Mouse (Mus musculus) T-helper 2 cell (primary cell): ENCODE data around the gene Eno2.

Experiments
- in situ Hi-C: fragments of 300-600 bp; cut with MboI, MseI; formaldehyde crosslinking; loops from one replicate; pipeline ENCODE4 v1.15.1; 2025; ENCODE audit warnings: high pct_unique_total_duplicates

Eno2 gene

DNA sequence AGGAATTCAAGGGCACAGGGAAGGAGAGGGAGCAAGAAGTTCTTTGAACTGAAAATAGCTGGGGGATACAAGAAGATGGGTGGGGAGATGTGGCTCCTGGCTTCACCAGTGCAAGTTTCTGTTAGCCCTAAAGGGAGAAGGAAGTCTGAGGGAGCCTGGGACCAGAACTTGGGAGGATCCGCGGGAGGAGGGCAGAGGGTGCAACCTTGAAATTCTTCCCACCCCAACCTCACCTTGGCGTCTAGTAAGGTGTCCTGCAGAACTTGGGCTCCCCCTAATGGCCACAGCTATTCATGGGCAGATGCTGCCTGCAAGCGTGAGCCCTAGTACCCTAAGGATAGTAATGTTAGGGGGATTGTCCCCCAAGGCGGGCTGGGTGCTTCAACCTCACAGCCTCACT is 10.2 kb downstream of the Eno2 start:
- in situ Hi-C loops = no loop called here

DNA sequence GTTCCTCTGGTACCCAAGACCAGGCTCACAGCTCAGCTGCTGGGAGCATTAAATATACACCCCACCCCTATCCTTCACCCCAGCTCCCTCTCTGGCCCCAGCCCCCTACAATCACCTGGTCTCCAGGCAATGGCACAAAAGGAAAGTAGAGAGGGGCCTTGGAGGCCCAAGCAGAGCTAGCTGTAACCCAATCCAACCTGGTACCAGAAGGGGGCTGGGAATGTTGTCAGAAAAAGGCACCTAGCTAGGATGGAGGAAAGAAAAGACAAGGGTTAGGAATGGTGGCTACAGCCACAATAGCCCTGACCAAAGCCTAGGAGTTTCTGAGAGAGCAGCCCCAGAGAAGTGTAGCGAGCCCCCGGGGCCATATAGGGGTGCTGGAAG is 10.6 kb downstream of the Eno2 start:
- in situ Hi-C loops = no loop called here

DNA sequence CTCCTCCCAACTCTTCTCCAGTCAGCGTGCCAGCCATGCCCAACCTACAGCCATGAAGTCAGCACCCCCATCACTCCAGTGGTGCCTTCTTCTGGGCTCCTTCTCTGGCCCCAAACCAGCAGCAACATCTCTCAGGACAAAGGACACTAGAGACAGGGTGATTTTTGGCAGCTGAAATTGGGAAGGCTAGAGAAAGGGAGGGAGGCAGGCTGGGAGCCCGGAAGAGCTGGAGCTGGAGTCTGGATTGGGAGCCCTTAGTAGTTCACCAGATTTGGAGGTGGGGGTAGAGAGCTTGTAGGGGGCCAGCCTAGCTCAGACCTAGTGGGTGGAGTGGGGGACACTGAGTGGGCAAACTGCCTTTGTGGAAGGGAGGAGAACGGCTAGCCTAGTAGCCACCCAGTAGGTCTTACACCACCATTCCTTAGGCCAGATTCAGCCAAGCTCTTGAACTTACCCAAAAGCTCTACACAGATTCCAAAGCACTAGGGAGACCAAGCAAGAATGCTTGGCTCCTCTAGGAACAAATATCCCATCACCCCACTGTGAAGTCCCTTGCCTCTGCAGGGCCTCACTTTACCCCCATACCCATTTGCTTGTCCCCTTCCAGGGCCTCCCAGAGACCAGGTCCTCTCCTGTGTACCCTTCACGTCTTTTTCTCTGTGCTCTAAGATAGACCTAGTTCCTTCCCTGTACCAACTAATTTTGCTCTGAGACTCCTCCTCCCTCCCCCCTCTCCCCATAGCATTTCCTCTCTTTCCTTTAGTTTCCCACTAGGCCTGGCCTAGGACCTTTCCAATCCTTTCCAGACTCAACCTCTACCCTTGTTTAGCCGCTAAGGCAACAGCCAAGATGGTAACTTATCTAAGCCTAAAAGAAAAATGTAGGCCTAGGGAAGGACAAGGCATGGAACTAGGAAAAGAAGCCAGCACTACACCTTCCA is 11.3 kb downstream of the Eno2 start:
- in situ Hi-C loops = no loop called here

DNA sequence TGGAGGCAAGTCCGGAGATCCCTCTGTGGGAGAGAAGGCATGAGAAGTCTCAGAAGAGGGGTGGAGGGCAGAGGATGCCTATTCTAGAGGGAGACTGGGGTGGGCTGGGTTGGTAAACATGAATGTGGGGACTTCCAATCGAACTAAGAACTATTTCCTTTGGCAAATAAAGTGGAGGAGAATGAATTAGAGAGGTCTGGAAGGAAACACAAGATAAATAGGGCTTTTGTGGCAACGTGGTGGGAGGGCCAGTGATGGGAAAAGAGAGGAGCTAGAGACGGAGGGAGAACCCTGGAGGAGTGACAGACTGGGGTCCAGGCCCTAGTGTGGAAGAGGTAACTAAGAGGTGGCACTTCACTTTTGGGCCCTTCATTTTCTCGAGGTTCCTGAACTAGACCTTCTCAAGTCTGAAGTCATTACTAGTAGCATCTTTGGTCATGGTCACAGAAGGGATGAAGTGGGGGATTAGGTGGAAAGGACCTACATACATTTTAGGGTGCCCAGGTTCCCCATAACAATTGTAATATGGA is 12.1 kb downstream of the Eno2 start:
- in situ Hi-C loops = no loop called here

DNA sequence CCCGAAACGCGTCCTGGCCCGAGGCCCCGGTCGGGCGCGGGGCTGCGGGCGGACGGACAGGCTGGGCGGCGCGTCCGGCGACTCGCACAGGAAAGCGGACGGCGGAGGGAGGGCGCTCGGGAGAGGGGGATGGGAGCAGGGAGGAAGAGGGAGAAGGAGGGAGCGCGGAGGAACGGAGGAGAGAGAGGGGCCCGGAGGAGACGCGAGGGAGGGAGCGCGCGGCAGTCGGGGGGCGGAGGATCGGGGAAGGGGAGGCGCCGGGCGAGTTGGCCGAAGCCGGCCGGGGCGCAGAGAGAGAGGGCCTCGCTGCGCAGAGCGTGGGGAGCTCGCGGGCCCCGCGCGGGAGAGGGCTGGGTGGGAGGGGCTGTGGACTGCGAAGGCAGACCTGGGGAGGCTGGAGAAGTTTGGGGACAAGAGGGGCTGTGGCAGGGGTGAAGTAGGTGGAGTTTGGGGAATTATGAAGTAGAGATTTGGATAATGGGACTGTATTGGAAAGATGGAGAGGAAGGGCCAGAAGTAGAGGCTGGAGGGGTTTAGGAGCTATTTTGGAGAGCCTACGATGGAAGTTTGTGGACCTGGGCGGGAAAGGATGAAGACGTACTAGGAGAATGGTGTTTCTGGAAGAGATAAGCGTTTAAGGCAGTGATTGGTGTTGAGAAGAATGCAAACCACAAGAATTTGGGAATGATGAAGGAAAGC is 12.7 kb downstream of the Eno2 start:
- in situ Hi-C loops = no loop called here

DNA sequence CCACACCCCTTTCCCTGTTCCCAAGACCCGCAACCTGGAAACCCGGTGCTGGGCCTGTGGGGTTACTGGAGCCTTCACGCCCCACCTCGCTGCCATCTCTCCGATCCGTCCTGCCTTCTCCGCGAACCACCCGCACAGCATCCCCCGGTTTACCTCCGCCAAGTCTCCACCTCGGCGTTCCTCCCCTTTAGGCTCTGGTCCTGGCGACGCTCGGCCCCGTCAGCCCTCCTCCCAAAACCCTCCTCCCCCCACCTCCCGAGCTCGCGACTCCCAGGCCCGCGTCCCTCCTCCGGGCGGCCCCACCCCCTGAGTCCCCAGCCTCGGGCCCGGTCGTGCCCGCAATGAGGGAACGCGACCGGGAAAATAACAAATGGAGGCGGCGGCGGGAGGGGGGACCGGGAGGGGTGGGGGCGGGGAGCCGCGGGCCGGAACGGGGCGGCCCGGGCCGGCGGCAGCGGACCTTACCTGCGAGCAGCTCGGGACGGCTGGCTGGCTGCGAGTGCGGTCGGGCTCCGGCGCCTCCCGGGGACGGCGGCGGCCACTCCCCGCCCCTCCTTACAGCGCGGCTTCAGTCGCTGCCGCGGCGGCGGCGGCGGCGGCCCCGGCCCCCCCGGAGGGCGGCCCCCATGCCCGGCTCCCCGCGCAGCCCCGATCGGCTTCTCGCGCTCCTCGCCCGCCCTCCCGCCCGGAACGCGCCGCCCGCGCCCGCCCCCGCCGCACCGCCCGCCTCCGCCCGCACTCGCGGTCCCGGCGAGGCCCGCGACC is 13.5 kb downstream of the Eno2 start, which contains the start of the genes Gm45234 and Atn1:
Gm45234 (minus strand) TSS at position 191 of the 765 bp plus-strand sequence.
Atn1 (minus strand) TSS at position 694 of the 765 bp plus-strand sequence.
- in situ Hi-C loops = no loop called here

DNA sequence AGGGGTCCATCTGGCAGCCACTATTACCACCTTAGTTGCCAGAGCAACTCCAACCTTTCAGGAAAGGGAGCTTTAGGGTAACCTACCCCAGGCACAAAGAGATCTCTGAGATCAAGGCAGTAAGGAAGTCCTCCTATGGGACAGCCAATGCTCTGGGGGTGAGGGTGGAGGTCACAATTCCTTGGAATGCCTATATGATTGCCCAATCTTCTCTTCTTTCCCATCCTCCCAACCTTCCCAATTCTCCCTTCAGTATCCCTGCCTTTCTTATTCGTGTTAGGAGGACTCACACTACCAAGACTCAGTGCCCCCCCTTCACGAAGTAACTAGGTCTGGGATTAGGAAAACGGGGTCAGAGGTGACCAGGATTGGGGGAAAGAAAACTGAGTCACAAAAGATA is 14.2 kb downstream of the Eno2 start:
- in situ Hi-C loops = no loop called here

DNA sequence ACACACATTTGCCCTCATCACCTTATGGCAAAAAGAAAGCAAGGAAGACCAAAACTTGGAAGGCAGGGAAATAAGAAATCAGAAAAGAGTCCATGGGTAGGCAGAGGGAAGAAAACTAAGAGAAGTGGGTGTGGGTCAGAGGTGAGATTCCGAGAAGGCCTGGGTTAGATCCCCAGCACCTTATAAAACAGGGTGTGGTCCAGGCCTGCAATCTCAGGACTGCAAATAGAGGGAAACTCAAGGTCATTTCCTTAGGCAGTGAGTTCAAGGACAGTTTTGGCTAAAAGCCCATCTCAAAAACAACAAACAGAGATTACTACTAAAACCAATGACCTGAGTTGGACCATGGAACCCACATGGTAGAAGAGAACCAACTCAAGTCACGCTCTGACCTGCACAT is 15.6 kb downstream of the Eno2 start:
- in situ Hi-C loops = no loop called here

DNA sequence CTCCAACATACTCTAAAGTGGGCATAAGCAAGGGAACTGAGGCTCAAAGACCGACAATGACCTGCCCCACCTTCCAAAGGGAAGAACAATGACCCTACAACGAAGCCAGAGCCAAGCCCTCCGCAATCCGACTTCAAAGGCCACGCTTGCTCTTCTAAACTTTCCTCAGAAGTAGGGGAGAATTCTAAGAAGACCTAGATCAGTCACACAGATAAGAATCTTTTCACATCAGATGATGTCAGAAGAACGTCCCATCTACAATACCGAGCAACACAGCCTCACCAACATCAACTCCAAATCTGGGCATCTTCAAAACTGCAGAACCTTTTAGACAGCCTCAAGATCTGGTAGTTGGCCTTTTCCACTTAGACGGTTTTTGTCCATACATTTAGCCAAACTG is 19.1 kb downstream of the Eno2 start:
- in situ Hi-C loops = no loop called here

DNA sequence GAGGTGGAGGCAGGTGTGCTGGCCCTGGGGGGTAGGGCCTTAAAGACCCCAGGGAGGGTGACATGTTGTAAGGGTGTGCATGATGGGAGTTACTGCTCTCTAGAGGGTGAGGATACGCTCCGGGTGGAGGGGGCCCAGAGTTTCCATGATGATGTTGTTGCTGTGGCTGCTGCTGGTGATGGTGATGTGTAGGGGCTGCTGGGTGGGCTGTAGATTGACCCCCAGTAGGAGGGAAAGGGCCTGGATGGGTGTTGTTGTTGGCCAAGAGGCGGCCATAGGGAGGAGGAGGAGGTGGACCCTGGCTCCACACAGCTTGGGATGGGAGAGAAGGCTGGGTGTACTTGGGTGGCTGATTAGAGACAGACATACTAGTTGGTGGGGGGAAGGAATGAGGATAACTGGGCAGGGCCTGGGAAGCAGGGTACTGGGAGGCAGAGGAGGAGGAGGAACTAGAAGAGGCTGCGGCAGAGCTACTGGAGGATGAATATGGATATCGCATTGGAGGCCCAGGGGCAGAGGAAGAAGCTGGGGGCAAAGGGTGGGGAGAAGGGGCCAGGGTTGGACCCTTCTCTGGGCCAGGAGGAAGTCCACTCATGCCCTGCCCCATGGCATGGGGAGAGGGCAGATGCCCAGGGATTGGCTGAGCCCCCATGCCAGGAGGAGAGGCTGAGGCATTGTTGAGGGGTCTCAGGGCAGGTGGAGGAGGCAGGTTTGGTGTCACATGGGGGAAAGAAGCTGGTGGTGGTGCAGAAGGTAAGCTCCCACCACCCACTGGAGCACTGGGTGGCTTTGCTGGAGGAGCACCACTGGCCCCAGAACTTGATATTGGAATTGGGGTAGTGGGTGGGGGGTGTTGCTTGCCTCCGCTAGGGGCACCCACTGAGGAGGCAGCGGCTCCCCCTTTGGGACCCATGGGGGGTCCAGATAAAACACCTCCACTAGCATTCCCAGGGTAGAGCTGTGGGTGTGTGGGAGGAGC is 22.5 kb downstream of the Eno2 start:
- in situ Hi-C loops = no loop called here

DNA sequence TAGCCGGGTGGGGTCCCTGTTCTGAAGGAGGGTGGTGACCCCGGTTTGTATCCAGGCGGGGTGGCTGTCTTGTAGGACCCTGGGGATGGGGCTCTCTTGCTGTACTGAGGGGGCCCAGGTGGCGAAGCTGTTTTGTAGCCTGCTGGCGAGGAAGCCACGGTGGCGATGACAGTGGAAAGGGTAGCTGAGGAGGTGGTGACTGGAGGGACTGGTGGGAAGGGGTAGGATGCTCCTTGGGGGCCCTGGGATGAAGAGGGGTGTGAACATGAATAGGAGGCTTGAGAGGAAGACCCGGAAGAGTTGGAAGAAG is 23.2 kb downstream of the Eno2 start:
- in situ Hi-C loops = no loop called here

DNA sequence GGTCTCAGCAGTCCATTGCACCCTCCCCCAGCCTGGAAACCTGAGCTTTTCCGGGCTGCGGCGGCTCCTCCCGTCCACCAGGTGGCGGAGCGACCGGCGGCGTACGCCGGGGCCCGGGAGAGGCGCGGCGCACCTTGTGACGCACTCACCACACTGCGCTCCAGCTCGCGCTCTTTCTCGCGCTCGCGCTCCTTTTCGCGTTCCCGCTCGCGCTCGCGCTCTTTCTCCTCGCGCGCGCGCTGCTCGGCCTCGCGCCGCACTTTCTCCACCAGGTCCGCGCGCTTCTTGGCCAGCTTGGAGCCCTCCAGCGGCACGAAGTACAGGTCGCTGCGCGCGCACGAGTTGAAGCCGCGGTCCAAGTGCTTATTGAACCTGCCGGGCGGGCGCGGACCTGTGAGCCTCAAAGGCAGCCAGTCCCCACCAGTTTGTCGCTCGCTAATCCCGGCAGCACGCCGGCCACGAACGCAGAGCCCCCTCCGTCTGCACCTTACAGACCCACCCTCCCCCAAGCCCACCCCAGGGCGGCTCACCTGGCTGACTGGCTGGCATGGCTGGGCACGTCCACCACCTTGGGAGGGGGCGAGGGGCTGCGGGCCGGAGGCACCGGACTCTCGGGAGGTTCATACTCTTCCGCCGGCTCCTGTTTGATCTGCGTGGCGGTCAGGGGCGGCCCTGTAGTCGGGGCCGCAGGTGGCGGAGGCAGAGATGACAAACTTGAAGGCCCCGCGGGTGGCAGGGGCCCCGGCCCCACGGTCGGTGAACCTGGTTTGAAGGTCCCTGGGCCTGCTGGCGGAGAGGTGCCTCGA is 23.8 kb downstream of the Eno2 start:
- in situ Hi-C loops = no loop called here

DNA sequence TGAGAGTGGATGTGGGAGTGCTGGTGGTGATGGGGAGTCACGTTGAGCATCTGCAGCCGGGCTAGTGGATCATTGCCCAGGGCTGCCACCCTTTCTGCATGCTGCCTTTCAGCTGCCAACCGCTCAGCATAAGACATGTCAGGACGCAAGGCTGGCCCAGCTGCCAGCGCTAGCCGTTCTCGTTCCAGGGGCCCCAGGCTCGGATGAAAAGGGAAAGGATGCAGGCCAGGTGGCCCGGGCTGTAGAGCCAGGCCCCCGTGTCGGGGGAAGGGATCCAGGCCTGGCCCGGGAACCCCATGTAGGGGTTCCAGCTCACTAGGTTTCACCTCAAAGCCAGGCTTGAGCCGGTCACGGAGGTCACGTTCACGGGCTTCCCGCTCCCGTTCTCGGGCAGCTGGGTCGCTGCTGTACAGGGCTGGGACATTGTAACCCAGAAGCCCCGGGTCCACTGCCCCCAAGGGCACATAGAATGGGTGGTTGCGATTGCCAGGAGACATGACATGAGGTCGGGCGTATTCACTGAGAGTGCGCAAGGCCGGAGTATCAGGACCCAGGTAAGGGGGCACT is 24.6 kb downstream of the Eno2 start:
- in situ Hi-C loops = no loop called here

DNA sequence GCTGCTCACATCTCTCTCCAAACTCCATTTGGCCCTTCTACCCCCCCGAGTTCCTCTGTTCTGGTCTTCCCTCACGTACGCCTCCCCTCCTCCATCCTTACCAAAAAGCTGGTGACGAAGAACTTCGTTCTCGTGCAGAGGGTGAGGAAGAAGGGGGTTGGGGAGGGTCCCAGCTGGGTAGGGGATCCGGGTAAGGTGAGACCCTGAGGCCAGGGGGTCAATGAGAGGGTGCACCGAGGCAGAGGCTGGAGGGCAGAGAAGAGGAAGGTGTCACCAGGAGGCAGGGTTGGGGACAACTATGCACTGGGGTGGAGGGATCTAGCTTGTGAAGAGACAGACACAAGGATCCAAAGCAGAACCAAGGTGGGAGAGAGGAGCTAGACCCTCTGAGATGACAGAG is 25.8 kb downstream of the Eno2 start:
- in situ Hi-C loops = no loop called here

DNA sequence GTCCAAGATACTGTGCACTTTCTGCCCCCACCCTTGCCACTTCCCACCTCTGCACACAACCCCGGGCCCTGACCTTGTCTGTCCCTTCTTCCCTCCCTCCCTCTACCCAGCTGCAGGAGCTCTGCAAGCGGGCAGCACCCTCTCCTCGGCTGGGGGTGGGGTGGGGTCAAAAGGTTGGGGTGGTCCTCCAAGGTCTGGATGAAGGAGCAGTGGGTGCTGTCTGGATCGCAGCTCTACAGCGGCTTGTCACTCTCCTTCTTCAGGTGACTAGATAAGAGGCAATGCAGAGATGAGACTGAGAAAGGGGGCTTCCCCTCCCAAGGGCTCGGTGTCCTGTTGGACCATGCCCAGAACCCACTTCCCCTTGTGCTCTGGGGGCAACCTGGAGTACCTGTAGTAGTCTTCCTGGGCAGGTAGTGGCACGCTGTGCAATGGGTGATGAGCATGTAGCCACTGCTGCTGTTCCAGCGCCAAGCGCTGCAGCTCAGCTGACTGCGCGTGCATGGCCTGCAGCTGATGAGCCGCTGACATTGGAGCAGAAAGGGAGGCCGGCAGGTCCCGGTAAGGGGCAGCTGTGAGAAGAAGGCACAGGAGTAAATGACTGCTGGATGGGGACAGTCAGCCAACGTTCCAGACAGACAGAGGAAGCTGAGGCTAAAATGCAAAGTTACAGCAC is 26.5 kb downstream of the Eno2 start:
- in situ Hi-C loops = no loop called here

DNA sequence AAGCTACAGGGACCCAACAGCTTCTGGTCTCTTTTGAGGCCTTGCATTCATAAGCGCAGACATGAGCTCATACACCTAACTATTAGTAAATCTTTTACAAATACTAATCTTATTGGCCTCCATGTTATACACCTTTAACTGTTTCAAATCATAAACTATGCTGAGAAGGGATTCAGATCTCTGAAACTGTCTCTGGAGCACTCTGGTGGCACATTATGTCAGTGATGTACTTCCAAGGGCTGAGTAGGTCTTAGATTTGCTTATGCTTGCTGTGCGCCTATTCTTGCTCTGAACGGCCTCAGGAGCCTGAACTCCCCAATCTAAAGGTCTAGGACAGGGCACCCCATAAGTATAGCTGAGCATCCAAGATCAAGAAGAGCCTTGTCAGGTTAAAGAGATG is 27.6 kb downstream of the Eno2 start:
- in situ Hi-C loops = no loop called here

DNA sequence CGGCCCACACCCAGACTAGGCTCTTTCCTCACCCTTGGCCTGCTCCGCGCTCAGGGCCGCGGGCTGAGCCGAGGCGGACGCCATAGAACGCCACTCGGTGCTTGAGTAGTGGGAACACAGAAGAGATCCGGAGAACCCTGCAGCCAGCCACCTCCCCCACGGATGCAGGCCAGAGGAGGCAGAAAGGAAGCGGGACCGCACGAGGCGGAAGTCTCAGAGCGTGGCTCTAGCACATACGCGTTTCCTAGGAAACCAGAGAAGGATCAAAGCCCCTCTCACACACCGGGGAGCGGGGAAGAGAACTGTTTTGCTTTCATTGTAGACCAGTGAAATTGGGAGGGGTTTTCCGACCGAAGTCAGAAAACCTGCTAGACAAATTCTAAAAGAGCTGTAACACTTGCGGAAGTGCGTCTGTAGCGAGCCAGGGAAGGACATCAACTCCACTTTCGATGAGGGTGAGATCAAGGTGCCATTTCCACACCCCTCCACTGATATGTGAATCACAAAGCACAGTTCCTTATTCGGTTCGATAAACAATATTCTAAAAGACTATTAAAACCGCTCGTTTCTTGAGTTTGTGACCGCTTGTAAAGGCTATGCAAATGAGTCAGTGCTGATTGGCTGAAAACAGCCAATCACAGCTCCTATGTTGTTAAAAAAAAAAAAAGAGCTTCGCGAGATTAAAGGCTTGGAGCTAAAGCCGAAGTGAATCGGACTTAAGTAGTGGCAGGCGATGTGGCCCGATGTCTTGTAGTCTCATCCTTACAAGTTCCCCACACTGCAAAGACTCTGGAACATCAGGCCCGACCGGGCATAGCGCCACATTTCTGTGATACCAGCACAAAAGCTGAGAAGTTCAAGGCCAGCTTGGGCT is 28.3 kb downstream of the Eno2 start, which contains the start of gene Grcc10:
Grcc10 (minus strand) TSS at position 487 of the 874 bp plus-strand sequence.
- in situ Hi-C loops = no loop called here
